Mouse (Mus musculus): ENCODE measurements at regions not wholly inside any gene's neighbourhood (a gene's known extent, or its start where the extent isn't known, plus 50 kb on each side); places are given as distances from the start of the nearest gene placed in this dataset.

DNA sequence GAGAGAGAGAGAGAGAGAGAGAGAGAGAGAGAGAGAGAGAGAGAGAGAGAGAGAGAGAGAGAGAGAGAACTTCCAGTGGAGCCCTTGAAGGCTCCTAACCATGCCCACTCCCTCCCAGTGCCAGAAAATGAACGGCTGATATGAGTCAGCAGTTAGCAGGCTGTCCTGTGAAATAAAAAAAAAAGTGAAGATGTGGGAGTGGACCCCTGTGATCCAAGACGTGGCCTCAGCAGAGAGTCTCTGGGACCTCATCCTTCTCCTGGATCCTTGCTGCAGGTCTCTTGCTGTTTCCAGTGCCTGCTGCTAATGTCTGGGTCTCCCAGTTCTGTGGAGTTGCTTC is 57.9 kb upstream of the Adra1b start:
- TF ChIP-seq CTCF (IDR thresholded peaks at IDR 0.05; ENCODE audit: borderline replicate concordance, extremely low read depth, insufficient read depth, insufficient read length): no peak
- TF ChIP-seq POLR2A (IDR thresholded peaks at IDR 0.05; ENCODE audit: borderline replicate concordance, extremely low read depth, insufficient read depth, insufficient read length, poor library complexity, severe bottlenecking): no peak
